Mouse (Mus musculus): Measurements from ENCODE around the gene Cyp2ab1.

- TF ChIP-seq CTCF (IDR thresholded peaks at IDR 0.05; ENCODE audit: control insufficient read depth, insufficient read depth, insufficient read length) (no peak), CEBPB (IDR thresholded peaks at IDR 0.05; ENCODE audit: low read depth) (no peak), MYOG (IDR thresholded peaks at IDR 0.05; ENCODE audit: control insufficient read depth, extremely low read depth, insufficient read length) (no peak), MYOD1 (IDR thresholded peaks at IDR 0.05; ENCODE audit: control insufficient read depth, insufficient read length, low read depth) (no peak)
Measured at GRCm38 (mm10) chr16:20312272-20312671, 12.9 kb downstream of the Cyp2ab1 start.
